Mouse (Mus musculus): ENCODE measurements around the gene Gm10024.

DNA sequence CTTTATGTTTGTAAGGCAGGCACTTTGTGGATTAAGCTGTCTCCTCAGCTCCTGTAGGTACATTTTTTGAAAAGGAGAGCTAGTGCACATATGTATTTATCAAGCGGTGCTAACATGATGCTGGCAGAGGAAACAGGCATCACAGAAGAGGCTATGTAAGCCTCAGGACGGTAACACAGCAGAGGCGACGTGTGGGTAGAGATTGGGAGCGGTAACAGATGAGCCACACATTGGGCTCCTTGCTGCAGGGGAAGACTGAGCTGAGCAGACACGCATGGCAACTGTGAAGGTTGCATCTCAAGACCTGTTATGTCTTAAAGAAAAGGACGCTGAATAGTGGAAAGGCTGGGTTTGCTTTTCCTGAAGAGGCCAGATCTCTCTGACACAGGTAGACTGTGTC is 28.3 kb upstream of the Gm10024 start:
- TF ChIP-seq GATA1 (IDR thresholded peaks at IDR 0.05; ENCODE audit: borderline replicate concordance, low read length) = no peak
- no peak for TF ChIP-seq FLI1 (IDR thresholded peaks at IDR 0.05; ENCODE audit: low read length)
